Mouse (Mus musculus): ENCODE measurements around the gene Dad1.

Dad1 gene

GRCm38 (mm10) chr14:54224064-54224417, 29.9 kb downstream of the Dad1 start:
- no peak for DNase-seq

DNA sequence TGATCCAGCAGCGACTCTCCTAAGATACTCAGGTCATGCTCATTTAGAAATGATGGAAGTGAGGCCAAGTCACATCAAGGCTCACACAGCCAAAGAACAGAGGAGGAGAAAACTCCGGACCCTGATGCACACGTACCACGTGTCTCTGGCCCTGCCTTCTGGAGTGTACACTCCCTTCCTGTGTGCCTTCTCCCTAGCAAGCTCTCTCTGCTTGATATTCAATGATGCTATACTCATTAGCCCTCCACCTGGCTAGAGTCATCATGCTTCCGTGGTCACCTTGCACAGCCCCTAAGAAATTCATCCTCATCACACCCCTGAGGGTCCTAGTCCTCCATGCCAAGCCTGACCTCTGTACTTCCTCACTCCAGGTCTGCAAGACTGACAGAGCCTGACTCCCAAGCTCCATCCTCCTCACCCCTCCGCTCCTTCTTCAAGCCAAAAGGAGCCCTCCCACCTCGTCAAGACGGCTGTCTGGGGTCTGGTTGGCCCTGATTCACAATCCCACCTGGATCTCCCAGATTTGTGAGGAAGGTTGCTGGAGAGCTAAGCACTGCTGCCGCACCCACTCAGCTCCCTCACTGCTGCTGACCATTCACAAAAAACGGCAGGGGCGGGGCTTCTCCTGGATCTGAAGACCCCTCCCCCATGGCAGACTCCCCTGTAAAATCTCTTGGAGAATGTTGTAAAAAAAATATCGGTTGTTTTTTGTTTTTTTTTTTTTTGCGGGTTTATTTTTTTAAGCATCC, 30.4 kb downstream of the Dad1 start:
- peak; percentile 57 for DNase-seq

GRCm38 (mm10) chr14:54222289-54222727, 31.6 kb downstream of the Dad1 start:
- DNase-seq: no peak

GRCm38 (mm10) chr14:54221641-54222040, 32.3 kb downstream of the Dad1 start:
- no peak for DNase-seq

- DNase-seq: no peak
Measured at GRCm38 (mm10) chr14:54220726-54221494, 33.0 kb downstream of the Dad1 start.

DNA sequence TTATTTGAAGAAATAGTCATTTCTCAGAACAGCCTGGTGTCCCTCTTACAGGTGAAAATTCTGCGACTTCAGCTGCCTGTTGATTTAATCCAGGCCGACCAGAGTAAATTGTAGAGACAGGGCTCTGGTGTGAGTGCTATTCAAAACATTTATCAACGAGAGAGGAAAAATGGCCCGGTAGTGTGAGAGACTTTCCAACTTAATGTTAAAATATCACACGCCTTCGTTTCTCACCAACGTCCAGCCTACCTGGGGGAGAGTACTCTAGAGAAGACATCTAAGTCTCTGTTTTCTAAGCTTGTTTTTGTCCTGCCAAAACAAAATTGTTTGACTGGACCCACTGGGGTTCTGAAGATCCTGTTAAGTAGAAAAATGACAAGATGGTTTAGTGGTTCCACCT, 34.1 kb downstream of the Dad1 start:
- DNase-seq: no peak

GRCm38 (mm10) chr14:54219256-54219655, 34.6 kb downstream of the Dad1 start:
- DNase-seq: no peak

DNA sequence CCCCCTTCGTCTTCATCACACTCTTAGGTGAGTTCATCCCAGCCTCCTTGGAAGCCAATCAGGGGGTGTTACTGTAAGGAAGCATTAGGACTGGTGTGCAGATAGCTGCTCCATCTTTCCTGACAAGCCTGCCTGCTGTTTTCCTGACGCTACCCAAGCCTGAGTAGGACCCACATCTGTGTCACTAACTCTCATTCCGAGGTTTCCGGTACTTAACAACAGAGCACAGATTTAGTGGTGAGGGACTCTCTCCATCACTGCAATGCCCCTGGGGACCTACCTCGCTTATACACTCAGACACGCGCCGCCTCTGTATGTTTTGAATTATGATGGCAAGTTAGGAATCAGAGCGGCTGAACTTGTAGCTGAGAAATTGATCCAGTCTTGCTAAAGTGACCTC, 35.2 kb downstream of the Dad1 start:
- no peak for DNase-seq

DNA sequence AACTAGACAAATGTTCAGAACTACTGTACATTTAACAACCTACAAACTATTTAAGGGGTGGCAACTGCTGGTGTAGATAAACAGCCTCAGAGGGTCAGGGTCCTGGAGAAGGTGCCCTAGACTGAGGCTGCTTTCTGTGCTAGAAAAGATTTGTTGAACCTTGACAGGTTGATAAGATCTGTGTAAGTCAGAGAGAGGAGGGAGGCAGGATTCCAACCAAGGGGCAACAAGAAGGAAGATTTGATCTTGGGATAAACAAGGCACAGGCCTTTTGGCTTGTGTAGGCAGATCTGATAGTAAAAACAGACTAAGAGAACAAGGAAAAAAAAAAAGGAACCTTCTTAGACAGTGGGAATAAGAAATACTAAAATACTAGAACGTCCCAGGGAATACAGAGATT, 35.7 kb downstream of the Dad1 start:
- DNase-seq: no peak

DNA sequence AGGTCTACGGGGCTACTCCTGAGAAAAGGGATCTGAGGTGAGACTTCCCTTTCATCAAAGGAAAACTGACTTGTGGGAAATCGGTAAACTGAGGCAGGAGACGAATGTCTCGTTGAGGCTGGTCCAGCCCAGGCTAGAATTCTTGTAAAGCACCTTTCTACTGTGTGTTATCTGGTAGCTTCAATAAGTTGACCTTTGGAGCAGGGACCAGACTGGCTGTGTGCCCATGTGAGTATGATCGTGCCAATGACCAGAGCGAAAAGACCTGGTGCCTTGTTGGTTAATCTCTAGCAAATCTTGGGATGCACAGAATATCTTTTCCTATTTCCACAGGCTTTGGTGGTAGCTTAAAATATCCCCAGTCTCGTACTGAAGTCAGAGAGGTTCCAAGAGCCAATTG, 37.8 kb downstream of the Dad1 start:
- DNase-seq: no peak

DNA sequence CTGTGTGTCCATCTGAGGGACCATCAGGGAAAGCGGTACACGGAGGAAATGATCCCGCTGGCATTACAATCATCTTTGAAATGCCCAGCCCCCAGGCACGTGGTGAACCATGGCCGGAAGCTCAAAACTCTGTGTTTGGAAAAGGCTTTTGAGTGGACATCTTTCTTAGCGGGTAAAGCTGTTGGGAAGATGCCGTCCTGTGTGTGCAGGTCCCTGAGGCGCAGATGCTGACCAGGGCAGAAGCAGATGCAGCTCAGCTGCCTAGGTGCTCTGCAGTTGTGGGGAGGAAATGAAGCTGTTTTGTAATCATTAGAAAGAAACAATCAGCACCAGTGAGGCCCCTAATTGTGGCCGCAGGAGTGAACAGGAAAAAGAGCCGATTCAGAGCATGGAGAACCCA, 39.0 kb downstream of the Dad1 start:
- DNase-seq: no peak

DNA sequence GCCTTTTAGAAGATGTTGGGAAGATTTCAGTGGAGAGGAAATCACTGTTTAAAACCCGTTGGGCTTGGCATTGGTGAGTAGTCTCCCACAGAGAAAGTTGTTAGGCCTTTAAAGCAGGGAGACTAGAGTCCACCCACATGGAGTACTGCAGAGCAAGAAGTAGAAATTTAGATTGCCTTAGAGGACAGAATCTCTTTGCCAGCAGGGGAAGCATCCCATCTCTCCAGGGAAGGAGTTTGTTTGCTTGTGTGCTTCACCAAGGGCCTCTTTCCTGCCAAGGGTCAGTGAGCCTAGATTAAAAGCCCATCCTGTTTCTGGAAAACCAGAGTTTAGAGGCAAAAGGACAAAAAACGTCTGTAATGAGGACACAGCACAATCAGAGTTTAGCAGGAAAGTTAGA, 39.4 kb downstream of the Dad1 start:
- DNase-seq: no peak

GRCm38 (mm10) chr14:54213734-54214133, 40.2 kb downstream of the Dad1 start:
- no peak for DNase-seq

DNA sequence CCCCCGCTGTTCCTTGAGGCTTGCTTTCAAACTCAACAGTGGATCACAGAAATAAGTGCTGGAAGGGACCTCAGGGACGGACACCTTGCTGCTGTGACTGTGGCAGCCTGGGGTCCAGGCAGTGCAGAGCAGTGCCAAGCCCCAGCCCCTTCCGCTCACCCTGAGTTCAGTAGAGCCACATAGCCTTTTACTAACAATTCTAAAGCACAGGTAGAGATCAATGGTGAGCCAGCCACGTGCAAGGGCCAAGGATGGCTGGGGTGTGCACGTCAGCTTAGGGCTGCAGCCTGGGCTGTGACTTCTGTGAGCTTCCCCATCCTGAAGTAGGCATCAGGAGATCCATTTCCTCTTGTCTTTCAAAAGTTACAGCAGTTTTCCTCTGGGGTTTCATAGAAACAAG, 42.1 kb downstream of the Dad1 start:
- DNase-seq: no peak

- no peak for DNase-seq
Measured at GRCm38 (mm10) chr14:54211199-54211598, 42.7 kb downstream of the Dad1 start.

DNA sequence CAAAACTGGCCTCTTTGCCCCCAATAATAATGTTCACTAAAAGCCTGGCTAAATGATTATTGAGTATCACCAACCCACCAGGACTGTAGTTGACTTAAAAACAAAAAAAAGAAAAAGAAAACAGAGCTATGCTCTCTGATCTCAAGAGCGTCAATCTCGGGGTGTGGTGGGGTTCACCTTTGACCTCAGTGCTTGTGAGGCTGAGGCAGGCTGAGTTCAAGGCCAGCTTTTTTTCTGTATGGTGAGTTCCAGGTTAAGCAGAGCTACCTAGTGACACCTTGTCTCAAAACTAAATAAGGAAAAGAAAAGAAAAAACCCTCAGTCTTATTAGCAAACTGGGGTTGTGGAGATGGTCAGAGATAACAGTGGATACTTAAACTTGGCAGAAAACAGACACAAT, 43.5 kb downstream of the Dad1 start:
- DNase-seq: no peak

DNA sequence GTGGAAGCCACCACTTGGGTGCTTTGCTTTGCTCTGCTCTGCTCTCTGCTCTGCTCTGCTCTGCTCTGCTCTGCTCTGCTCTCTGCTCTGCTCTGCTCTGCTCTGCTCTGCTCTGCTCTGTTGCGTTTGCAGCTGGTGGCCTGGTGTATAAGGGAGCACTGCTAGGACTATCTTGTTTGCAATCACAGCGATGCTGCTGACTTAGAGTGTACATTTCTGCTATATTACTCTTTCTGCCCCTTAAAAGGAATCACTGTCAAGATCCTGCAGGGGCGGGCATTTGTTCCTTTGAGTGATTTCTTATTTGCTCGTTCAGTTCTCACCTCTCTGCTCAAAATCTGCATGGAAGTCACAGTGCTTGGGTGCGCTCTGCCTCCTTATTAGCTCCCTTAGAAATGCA, 44.0 kb downstream of the Dad1 start:
- no peak for DNase-seq

- DNase-seq: no peak
Measured at GRCm38 (mm10) chr14:54208741-54209140, 45.2 kb downstream of the Dad1 start.

DNA sequence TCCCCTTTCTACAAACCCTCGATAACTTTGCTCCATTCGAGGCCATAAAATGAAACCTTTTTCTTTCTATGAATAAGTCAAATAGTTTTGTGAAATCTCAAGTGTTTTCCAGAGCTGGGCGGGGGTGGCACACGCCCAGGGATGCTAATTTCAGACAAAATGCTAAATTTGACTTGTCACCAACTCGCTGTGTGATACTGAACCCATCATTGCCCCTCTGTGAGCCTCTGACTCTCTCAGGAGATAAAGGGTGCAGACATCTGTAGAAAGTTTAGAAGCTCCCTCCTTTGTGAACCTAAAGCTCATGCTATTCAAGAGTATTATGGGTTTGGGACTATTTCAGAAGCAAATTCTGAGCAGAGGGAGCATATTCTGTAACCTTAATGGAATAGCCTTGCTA, 46.0 kb downstream of the Dad1 start:
- no peak for DNase-seq

GRCm38 (mm10) chr14:54206750-54207550, 47.0 kb downstream of the Dad1 start:
- DNase-seq: no peak

DNA sequence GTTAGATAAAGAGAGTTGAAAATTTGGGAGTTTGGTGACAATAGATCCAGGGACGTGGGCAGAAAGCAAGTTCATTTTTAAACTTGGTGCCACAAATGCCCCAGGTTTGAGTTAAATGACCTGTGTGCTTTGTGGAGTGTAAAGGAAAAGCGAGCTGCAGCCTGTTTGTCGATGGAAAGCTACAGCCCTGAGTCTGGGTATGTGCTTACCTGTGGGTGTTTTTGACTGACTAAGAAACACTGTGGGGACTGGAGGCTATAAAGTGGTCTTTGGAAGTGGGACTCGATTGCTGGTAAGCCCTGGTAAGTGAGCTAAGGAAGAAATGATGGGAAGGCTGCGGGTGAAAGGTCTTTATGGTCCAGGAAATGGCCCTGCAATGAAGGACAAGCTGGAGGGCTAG, 47.6 kb downstream of the Dad1 start:
- DNase-seq: no peak

DNA sequence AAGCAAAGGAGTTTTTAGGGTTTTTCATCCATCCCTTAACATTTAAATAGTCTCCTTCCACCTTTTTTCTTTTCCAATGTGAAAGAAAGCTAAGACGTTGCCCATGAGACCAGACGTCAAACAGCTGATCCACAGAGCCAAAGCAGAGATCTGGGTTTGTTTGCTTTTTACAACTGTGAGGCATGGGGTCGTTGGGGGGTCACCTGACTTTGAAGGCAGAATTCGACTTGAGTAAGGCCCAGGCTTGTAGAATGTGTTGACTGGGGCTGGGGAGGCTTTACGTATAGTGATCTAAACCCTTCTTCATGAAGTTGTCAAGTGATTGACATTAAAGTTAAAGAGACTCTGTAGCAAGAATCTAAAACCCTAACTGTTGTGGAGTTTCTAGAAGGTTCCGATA, 48.0 kb downstream of the Dad1 start:
- no peak for DNase-seq

- DNase-seq: no peak
Measured at GRCm38 (mm10) chr14:54204786-54205185, 49.1 kb downstream of the Dad1 start.

GRCm38 (mm10) chr14:54204311-54204710, 49.6 kb downstream of the Dad1 start:
- DNase-seq: no peak
